Mouse (Mus musculus) liver (tissue): ENCODE data around the gene Baz1b.
A peak's percentile ranks its signal among the peaks of the same experiment; 100 is the strongest.

ENCODE experiments used
- DNase-seq: peaks from one replicate; pipeline ENCODE4 v3.0.0-alpha.2; 2020; ENCODE audit warnings: mixed read lengths

Baz1b gene

GRCm38 (mm10) chr5:135241474-135241873 lies 54.4 kb downstream of the Baz1b start:
- no peak for DNase-seq

DNA sequence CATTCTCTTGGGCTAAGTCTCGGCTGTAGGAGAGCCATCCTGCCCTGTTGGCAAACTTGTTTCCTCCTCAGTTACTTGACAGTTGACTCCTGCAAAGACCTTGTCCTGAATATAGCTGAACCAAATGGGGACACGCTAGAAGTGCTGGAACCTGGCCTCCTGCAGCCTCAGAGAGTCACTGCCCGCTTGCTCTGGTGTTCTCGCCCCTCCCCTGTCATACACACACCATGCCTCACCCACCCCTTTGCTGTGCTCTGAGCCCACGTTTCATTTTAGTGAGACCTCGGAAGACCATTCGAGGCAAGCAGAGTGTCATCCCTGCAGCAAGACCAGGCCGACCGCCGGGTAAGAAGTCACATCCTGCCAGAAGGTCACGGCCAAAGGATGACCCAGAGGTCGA lies 55.1 kb downstream of the Baz1b start:
- DNase-seq = no peak

DNA sequence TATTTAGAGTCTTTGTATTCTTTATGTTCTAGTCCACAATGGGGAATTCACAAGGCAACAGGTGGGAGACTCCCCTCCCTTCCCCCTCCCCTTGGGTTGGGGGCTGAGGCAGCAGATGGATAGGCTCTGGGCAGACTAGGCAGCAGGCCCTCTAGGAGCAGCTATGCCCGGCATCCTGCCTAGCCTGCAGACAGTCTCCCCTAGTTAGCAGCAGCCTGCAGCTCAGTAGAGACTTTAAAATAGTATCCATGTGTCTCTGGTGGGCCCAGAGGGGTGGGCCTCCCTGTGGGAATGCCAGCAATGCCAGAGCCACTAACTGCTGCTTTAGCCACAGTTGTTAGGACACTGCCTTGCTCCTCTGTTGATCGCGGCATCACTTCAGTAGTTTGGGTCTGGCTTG lies 55.5 kb downstream of the Baz1b start:
- DNase-seq = no peak

GRCm38 (mm10) chr5:135243166-135243565 lies 56.1 kb downstream of the Baz1b start:
- no peak for DNase-seq

DNA sequence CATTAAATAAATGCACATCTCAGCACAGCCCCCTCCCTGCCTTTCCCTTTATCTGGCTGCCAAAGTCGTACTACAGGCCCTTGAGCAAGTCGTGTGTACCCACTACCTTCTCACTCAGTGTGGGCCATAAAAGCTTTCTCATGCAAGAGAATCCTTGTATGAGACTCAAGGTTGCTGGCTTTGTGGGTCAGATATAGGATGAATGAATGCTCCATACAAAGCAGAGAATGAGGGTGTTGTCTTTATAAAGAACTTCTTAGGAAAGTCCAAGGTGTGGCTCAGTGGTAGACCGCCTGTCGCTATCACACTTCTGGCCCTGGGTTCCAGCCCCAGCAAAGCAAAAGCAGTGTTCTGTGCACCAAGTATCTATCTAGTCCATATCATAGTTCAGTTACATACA lies 59.5 kb downstream of the Baz1b start:
- DNase-seq = no peak

DNA sequence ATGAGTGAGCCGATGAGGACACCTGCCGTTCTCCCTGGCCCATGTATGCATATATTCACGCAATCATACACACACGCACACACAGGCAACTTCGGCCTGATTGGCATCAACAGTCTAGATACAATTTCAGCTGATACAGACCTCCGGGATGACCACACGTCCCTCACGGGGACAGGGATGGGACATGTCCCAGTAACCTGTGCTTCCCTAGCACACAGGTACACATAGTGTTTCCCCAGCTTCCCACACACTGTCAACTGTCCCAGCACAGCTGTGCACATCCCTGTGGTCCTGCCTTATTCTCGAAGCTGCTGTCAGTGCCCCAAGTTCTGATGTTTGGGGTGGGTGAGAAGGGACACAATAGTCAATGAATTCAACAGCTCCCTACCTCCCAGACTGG lies 60.3 kb downstream of the Baz1b start:
- DNase-seq = no peak

GRCm38 (mm10) chr5:135248956-135249676 lies 62.1 kb downstream of the Baz1b start:
- DNase-seq = no peak

GRCm38 (mm10) chr5:135250186-135251078 lies 63.4 kb downstream of the Baz1b start:
- no peak for DNase-seq

- DNase-seq = peak; percentile 83
These were observed 64.0 kb downstream of the Baz1b start, which contains the start of gene Fzd9 for GRCm38 (mm10) chr5:135251079-135251454. Fzd9 (minus strand) TSS chr5:135251230.

- DNase-seq = no peak
These were observed 66.8 kb downstream of the Baz1b start for GRCm38 (mm10) chr5:135253741-135254401.

GRCm38 (mm10) chr5:135256166-135256565 lies 69.1 kb downstream of the Baz1b start:
- no peak for DNase-seq

- DNase-seq = no peak
These were observed 70.5 kb downstream of the Baz1b start for GRCm38 (mm10) chr5:135257559-135257958.

- no peak for DNase-seq
These were observed 71.5 kb downstream of the Baz1b start for GRCm38 (mm10) chr5:135258280-135259150.

DNA sequence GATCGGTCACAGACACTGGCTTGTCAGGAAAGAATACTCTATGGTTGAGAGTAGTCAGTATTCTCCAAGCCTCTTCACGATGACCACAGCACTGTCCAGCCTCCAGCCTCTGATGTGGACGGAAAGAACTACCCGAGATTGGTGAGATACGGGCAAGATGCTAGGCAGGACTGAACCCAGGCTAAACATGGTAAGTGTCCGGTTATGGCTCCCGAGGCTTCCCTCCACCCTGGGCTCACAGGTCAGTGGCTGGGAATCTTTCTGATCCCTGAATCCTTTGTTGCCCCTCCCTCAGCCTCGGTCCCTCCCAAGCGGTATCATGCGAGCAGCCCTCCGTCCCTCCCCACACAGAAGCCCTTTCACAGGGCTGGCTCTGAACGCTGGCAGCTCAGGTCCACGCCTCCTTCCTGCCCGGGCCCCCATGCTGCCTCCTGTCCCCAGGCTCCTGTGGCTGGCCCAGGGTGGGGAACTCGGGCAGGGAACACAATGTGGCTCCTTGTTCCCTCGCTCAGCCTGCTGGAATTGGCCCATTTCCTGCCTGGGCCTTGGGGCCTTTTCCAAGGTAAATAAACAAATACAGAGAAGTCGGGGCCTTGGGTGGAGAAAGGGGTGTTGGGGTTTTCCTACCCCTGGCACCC lies 76.9 kb downstream of the Baz1b start:
- peak; percentile 30 for DNase-seq

DNA sequence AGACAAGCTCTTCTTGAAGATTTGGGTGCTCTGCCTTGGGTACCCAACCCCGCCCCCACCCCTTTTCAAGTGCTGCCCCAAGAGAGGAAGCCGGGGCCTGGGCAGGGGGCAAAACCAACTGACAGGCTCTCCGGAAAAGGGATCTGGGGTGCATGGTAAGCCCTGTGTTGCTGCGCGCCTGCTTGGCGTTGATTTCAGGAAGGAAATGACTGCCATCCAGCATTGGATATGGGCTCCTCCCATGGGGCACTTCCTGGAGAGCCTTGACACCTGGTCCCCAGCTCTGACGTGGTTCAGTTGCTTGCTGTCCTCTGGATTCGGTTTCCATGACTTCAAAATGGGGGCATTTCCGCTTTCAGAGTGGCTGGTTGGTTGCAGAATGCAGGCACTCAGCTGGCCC lies 77.5 kb downstream of the Baz1b start:
- no peak for DNase-seq

DNA sequence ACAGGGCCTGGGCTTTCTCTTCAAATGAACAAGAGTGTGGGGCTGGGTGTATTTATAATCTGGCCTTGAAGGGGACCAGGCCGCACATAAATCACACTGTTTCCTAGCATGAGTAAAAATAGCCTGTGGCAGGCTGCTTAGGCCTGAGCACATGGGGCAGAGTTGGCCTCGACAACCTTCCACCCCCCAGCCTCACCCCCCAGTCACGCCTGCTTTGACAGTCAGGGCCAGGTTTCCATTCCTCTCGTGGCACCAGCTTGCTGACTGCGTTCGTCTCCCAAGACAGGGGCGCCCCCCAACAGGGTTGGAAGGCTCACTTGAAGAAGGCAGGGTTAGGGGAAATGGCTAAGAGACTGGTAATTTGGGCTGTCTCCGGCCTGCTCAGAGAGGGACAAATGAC lies 82.4 kb downstream of the Baz1b start:
- DNase-seq = no peak

DNA sequence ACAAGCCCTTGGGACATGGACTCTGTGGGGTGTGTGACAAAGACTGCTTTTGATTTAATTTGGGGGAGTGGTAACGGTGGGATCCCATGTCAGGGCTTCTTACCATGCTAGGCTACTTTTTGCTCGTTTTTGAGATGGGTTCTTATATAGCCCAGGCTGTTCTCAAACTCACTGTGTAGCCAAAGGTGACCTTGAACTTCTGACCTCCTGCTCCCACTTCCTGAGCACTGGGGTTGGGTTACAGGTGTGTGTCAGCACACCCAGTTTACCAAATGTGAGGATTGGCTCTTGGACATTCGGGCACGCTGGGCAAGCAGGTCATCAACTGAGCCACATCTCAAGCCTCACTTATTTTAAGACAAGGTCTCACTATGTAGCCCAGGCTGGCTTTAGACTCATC lies 83.3 kb downstream of the Baz1b start:
- DNase-seq = no peak

DNA sequence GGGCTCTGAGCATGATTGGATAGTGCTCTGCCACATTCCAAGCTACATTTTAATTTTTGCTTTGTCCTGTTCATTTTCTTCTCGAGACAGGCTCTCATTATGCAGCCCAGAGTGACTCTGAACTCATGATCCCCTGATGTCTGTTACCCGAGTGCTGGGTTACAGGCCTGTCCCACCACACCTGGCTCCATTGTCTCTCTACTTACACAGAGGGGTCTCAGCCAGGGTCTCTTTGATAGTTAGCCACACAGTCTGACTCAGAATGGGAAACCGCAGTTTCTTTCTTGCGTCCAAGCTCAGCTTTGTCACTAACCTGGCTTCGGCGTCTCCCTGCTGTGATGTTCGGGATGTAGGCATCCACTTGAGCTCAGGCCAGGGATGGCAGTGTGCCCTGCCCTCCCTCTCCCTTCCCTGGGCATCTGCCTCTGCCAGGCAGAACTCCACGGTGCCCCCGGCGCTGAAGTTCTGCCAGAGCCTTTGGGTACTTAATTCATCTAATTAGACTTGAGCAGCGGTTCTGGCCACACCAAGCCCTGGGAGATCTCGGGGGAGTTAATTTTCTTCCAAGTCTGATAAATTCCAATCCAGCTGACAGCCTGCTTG lies 84.6 kb downstream of the Baz1b start:
- no peak for DNase-seq

- no peak for DNase-seq
These were observed 87.8 kb downstream of the Baz1b start for GRCm38 (mm10) chr5:135274663-135275396.

- no peak for DNase-seq
These were observed 89.5 kb downstream of the Baz1b start for GRCm38 (mm10) chr5:135276597-135276996.

DNA sequence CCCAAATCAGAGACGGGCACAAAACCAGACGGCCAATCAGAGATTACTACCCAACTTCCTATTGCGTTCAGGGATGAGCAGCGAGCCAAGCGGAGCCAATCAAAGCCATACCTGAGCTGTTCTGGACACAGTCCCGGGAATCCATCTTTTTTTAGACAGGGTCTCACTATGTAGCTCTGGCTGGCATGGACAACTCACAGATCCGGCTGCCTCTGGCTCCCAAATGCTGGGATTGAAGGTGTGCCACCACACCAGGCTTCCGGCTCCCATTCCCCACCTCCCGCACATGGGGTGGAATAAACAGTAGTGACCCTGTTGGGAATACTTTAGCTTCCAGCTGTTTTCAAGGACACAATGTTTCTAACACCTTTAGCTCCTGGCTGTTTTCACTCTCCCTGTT lies 93.2 kb downstream of the Baz1b start:
- no peak for DNase-seq
